Mouse (Mus musculus): ENCODE measurements at regions not wholly inside any gene's neighbourhood (a gene's known extent, or its start where the extent isn't known, plus 50 kb on each side); places are given as distances from the start of the nearest gene placed in this dataset.

DNA sequence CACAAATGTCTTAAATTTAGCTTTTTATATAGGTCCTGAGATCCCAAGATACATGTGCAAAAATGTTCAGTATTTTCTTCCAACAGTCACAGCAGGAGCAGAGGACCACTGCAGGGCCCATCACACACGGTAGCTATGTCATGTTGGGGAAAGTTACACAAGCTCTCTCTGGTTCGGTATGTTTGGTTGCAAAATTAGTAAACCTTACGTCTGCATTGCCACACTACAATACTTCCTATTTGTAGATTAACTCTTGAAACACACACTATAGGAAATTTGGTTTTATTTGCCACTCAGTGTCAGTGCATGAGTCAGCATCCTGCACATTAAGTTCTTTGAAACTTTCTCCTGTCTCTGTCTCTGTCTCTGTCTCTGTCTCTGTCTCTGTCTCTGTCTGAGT is 82.0 kb downstream of the Cth start:
- no peak for DNase-seq

DNA sequence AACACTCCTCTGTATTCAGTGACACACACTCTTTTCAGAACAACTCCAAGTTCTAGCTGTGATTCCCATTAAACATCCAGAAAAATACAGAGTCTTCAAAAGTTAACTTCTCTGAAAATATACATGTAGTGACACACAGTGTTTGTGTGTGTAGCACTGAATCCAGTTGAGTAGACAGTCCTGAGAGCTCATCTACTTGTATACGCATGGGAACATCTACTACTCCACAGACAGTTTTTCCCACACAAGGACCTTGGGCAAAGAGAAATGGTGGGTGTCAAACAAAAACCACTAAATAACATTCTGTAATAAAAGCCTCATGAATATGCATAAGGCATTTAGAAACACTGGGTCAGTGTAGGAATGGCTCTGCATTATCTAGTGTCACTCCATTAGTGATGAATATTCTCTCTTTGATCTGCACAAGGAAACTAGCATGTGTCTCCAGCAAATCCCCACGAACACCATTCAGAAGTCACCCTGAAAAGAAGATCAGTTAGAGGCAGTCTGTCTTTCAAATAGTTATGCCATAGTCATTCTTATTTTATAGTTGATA is 83.6 kb downstream of the Cth start:
- DNase-seq, result no peak

DNA sequence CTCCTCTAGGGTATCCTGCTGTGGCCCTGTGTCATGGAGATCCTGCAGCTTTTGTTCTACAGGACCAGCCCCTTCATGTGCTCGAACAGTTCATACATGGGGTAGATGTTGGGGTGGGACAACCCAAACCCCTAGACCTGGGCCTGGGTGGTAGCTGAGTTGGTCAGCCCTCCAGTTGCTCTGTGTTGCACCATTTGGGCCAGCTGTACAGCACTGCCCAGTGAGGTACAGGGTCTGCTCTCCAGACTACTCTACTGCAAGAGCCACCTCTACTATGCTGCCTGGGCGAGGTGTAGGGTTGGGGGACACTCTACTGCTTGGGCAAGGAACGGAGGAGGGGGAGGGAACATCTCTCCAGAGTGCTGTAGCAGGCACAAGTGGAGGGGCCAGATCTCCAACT is 120.6 kb downstream of the Cth start:
- DNase-seq, result no peak

DNA sequence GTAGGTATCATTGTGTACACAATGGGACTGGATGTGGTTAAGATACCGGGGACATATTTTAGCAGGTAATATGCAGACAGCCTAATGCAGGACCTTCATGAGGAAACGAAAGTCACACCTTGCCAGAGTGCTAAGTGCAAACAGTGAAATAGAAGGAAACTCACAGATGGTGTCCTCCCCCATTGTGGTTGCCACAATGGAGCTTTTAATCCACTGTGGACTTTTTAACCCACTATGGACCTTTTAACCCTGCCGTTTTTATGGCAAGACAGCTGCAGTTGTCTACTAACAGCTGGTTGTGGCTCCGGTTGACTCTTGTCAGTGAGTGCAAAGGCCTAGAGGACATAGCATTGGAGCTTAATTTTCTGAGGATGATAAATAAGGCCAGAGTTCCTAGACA is 121.5 kb downstream of the Cth start:
- no peak for DNase-seq

DNA sequence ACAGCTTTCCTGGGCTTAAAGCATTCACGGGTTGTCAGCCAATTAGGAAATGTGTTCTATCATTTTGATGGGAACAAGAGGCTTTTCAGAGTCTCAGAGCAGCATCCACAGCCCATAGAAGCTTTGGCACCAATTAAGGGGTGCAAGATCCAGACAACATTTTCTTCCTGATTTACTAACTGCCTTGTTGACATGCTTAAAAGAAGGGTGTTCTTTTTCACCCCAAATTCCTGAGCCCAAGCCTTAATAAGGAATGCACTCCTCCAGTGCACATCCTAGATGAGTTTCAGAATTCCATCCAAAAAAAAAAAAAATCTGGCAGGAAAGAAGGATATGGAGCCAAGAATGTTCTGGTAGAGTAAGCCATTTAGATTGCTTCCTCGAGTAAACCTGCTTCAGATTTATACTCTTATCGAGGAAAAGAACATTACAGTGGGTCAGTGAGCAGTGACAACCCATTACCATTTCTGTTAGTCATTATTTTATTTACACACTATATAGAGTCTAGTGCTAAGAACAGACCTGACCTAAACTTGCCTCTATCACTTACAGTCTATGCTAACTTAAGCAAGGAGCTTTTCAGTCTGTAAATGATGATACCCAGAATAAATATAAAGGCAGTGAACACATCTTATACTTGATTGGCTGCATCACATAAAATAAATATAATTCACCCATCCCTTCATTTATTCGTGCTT is 137.2 kb downstream of the Cth start:
- DNase-seq, result no peak

DNA sequence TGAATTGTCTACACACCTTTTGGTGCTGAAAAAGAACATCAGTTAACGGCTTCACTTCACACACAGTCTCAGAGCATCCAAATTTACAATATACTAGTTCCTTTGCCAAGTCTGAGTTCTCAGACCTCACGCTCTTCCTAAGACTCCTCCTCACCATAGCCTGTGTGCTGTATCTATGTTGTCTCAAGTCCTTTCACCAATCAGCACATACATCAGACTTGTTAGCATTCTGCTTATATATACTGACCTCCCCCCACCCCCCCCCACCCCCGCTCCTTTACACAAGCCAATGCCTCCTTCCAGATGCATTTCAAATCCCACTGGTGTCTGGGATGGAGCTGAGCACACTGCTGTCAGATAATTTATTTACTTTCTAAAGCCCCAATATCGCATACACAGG is 143.8 kb downstream of the Cth start:
- DNase-seq, result no peak

DNA sequence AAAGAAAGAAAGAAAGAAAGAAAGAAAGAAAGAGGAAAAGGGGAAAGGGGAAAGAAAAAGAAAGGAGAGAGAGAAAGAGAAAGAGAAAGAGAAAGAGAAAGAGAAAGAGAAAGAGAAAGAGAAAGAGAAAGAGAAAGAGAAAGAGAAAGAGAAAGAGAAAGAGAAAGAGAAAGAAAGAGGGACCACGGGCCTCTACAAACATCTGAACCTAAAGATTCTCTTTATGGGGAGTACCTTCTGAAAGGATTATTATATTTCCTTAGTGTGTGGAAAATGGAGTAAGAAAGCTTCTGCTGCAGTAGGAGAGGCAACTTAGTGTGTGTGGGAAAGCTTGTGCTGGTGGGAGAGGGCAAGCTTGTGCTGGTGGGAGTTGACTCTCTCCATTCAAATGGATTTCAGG is 147.1 kb downstream of the Cth start:
- no peak for DNase-seq

DNA sequence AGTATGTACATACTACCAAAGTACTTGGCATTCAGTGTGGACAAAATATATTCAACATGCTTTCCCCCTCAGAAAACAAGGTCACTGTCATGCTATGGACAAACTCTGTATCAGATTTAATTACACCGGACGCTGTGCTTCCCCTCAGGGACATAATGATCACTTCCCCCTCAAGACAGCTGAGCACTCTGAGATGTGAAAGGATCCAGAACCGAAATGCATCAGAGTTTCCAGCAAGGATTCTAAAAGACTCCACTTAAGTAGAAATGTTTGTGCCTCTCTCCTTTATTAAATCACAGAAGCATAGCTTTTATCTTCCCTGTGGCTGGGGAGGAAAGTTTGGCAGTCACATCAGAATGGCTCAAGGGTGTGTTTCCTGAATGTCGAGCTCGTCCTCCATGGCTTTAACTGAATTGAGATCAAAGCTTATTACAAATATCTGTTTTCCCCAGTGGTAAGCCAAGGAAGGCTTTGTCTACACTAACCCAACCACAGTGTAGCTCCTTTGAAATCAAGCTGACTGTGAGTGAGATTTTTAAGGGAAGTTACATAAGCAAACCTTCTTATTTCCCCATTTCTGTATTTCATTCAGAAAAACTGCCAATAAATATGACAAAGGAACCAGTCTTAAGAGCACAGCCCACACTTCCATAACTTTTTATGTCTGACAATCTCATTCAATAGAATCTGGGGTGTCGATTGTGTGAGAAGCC is 161.2 kb downstream of the Cth start:
- no peak for DNase-seq

DNA sequence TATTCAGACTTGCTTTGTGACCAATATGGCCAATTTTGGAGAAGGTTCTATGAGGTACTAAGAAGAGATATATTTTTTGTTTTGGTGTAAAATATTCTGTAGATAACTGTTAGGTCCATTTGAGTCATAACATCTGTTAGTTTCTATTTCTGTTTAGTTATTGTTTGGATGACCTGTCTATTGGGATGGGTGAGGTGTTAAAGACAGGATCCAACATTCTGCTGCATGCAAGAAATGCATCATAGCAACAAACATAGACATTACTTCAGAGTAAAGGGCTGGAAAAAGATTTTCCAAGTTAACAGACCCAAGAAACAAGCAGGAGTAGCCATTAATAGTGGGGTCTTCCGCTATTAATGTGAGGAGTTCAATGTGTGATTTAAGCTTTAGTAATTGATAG is 165.0 kb downstream of the Cth start:
- no peak for DNase-seq

DNA sequence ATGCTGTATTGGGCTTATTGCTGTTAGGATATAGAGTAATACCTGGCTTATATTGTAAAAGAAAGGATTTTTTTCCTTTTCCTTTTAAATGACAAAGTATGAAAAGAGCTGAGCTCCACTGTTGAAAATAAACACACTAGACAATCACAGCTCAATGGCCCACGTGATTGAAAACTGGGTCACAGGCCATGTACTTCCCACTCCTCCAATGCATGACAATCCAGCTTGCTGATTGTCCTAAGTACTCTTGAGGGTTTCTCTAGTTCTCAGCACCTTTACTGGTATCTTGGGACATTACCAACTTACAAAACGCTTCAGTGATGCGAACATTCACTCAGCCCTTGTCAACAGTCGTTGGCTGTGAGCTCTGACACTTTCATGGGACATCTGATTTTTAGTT is 170.1 kb downstream of the Cth start:
- no peak for DNase-seq

DNA sequence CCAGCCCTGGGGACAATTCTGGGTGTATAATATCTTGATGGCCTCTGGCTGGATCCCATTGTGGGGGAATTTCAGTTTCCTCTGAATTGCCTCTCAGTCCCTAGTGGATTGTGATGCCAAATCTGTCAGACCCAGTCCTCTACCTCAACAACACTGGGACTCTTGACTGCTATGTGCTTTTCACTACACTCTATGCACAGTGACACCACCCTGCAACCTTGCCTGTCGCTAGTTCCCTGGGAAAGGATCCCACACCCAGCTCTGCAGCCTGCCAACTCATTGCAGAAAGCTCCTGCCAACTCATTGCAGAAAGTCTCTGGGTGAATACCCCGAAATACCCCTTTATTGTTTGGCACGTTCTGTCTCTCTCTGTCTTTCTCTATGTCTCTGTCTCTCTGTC is 174.6 kb downstream of the Cth start:
- no peak for DNase-seq

DNA sequence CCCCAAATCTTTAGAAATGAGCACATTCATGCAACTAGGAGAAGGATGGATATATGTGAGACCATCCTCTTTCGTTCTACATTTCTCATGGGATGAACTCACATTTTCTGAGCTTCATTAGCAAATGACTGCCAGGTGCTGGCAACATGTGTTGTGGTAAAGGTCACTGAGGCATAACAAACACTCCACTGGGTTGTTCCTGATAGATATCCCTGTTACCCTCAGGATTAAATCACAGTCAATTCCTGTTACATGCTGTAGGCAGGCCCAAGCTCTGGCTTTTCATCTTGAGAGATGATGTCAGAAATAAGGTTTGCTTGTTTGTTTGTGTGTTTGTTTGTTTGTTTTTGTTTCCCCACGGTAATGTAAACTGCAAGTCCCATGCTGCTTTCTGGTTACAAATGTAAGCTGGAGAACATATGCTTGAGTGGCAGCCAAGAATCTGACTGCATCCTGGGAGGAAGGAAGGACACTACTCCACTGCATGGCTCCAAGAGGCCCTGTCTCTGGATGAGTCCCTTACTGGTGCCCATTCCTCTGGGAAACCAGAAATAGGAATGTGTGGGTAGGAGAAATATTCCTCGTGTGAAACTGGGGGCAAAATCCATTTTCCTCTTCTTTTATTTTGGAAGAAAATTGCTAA is 176.4 kb downstream of the Cth start:
- DNase-seq, result no peak

DNA sequence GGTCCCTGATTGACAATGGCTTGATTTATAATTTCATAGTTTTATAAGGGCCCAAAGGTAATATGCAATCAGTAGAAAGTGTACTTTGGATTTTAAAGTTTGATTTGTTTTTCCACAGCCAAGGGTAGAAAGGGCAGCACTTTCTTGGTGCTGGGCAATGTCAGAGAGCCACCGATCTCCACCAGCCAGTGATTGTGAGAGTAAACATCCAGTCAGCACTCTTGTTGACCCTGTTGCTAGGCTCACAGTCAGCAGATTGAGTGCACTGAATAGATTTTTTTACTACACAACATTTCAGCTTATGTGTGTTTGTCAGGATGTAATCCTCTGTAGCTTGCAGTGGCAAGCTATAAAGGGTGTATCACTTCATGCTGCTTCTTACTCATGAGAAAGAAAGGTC is 176.3 kb downstream of the Ptger3 start:
- DNase-seq, result no peak

DNA sequence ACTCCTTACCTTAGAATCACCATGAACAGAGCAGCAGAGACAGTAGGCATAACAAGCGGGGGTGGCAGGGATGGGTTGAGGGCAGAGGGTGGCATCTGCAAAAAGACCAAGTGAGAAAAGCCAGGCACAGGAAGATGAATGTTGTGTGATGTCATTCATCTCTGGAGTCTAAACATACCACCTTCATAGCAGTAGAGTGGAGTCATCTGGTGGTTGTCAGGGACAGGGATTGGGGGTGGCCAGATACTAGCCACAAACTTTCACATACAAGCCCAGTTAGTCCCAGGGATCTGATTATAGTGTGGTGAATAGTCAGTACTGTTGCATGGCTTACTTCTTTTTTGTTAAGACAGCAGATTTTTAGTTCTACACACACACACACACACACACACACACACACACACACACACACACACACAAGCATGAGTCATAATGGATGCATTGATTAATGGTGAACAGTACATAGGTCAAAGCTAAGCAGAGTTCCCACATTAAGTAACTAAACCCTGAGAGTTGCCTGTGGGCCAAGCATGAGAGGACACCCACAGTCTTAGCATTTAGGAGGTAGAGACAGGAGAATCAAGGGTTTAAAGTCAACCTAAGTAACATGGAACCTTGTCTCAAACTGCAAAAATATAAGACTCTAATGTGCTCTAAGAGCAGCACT is 173.1 kb downstream of the Ptger3 start:
- DNase-seq, result no peak

DNA sequence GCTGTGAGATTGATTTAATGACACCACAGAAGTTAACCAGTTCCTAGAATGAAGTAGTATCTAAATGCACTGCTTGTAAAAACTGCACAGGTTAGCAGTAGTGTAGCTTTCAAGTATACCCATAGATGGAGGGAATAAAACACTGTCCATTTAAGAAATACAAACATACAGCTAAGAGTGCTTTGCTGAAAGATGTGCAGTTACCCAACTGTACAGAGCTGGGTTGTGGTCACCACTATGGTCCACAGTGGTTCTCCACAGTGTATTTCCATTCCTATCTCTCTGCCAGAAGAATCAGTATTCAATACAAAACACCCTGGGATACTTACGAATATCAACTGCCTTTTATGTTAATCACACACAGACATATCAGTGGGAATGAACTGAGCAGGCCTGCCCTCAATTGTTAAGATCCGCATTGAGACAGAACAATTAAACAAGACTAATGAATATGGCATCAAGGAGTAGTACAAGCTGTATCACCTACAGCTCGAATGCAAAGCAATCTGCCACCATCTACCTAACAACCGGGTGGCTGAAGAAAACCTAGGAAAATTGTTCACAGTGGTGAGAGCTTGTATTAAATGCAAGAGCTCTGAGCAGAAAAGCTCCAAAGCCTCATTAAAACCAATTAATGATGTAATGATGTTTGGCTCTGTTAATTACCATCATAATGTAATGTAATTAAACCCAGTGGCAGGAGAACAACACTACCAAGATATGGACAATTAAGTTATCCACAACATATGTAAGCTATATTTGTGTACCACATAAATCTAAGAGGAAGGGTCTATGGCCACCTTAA is 165.6 kb downstream of the Ptger3 start:
- no peak for DNase-seq

DNA sequence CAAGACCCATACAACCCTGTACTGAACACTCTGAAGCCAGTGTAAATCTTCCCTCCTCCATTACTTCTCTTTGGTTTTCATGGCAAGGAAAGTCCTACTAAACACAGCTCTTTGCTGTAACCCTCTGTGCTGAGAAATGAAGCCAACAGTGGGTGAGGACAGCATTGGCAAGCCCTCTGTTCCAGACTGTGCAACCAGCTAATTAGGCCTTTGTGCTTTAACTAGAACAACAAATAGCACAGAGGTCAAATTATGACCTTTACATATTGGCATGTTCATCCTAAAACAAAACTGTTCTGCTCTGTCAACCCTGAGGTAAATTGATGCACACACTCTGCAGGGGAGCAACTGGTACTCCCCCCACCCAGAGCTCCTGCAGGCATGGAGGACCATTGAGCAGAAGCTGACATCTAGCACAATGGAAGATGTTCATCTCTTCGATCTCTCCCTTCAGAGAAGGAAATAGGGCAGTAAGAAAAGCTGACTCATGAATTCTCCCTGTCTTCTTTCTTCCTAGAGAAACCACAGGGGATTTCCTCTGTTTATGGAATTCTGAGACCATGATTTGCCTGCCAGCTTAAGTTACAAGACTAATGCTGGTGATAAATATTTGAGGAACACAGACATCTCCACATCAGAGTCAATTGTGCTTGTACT is 163.1 kb downstream of the Ptger3 start:
- DNase-seq, result no peak

DNA sequence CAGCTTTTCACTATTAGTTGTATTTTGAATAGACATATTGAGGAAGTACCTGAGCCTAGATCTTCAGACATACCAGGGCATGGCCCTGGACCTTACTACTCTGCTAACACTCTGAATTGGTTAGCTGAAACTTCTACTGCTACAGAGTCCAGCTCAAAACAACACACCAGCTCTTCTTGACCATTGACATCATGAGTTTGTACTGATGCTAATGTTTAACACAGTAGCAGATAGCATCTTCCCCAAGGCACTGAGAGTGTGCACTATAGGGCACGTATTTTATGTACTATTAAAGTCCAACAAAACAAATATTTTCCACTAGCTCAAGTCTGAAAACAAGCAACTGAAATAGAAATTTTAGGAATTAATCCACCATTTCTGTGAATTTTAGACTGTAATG is 157.8 kb downstream of the Ptger3 start:
- DNase-seq, result no peak

DNA sequence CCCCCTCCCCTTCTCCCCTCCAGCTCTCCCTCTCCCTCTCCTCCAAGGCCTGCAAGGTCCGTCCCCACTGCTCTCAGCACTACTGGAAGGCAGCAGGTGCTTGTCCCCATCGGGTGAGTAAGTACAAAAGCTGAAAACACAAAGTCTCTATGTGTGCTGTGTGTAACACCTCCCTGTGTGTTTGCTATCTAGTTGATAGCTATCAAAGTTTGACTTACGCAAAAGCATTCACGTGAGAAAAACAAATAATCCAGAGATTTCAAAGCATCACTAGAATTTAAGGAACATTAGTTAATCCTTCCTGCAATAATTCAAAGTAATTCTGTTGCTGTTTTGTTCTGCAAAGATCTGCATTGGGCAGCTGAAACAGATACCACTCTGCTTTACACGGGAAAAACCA is 156.5 kb downstream of the Ptger3 start:
- DNase-seq, result no peak

DNA sequence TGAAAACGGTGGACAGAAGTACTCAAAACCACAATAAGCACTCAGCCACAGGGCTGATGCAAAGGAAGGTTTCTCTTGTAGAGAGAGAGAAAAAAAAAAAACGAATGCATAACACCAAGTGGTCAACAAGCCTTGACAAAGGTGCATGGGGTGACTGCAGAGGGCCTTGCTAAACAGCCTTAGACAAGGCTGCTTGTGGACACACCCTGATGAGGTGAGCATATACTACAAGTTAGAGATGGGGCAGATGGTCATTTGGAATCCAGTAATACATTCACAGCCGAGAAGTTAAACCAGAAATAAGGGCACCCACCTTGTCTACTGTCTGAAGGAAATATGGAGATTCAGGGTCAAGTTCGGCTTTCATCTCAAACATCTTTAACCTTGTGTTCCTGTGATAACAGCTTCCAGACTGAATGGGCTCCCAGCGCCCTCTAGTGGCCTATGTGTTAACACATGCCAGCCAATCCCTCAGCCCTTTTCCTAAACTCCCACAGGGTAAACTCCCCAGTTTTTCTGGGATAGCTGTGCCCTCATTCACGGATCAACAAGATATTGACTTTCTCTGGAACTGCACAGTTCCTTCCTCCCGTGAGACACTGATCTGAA is 150.7 kb downstream of the Ptger3 start:
- DNase-seq, result peak; percentile 81

DNA sequence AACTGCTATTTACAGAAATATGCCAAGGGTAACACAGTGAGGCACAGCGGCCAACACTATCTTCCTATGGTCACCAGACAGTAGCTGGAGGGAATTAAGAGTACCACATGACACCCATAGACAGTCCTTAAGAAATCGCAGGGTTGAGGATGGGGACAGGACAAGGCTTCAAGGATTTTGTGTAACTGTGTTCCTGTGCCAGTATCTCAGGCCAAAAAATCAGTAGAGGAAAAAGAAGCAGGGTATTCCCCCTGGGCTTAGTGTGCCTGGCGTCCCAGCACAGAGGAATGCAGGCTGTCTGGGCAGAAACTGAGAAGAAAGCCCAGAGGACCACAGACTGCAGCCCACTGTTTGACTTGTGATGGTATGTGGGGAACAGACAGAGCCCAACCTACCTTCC is 147.3 kb downstream of the Ptger3 start:
- no peak for DNase-seq

DNA sequence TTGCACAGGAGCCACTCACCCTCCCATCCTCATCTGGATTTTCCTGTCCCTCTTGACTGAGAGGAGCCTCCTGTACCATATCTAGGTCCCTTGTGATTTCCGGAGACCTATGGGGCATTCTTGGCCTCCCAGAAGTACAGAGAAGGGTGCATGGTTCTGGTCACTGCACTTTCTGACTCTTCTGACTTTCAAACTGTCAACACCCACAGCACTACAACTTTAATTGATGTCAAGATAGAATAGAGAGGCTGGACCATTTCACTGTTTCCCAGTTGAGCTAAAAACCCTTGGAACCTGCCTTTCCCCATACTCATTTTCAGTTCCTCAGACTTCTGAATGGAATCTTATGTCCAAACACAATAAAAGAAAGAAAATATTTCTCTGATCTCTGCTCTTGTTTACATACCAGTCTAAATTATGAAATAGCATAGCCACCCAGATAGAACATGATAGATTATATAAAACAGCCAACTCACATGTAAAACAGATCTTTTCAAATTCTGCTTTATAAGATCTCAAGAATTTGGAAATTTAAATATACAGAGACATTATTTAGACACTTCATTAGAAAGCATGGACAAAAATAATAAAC is 144.2 kb downstream of the Ptger3 start:
- DNase-seq, result no peak
